Mouse (Mus musculus): Measurements from ENCODE around the gene Tmem163.
A peak's percentile ranks its signal among the peaks of the same experiment; 100 is the strongest.

The Tmem163 gene

GRCm38 (mm10) chr1:127555822-127556485 lies 123.4 kb downstream of the Tmem163 start:
- DNase-seq: no peak

- no peak for DNase-seq
Measured at GRCm38 (mm10) chr1:127548078-127548477, 131.3 kb downstream of the Tmem163 start.

GRCm38 (mm10) chr1:127542756-127543155 lies 136.6 kb downstream of the Tmem163 start:
- DNase-seq: no peak

GRCm38 (mm10) chr1:127541931-127542330 lies 137.4 kb downstream of the Tmem163 start:
- DNase-seq: peak; percentile 64

GRCm38 (mm10) chr1:127541522-127541921 lies 137.8 kb downstream of the Tmem163 start:
- no peak for DNase-seq

GRCm38 (mm10) chr1:127537204-127538038 lies 141.9 kb downstream of the Tmem163 start:
- DNase-seq: peak; percentile 22

GRCm38 (mm10) chr1:127536448-127536847 lies 142.9 kb downstream of the Tmem163 start:
- DNase-seq: no peak

- DNase-seq: no peak
Measured at GRCm38 (mm10) chr1:127531723-127532122, 147.6 kb downstream of the Tmem163 start.

- peak; percentile 31 for DNase-seq
Measured at GRCm38 (mm10) chr1:127530849-127531580, 148.3 kb downstream of the Tmem163 start.

- DNase-seq: no peak
Measured at GRCm38 (mm10) chr1:127523364-127523763, 156.0 kb downstream of the Tmem163 start.

- no peak for DNase-seq
Measured at GRCm38 (mm10) chr1:127514888-127515287, 164.5 kb downstream of the Tmem163 start.

GRCm38 (mm10) chr1:127514479-127514878 lies 164.9 kb downstream of the Tmem163 start:
- DNase-seq: no peak

GRCm38 (mm10) chr1:127513664-127514063 lies 165.7 kb downstream of the Tmem163 start:
- DNase-seq: no peak

- DNase-seq: no peak
Measured at GRCm38 (mm10) chr1:127513140-127513539, 166.2 kb downstream of the Tmem163 start.

GRCm38 (mm10) chr1:127512709-127513108 lies 166.6 kb downstream of the Tmem163 start:
- DNase-seq: no peak

GRCm38 (mm10) chr1:127511362-127511761 lies 168.0 kb downstream of the Tmem163 start:
- DNase-seq: no peak

- DNase-seq: no peak
Measured at GRCm38 (mm10) chr1:127508921-127509320, 170.4 kb downstream of the Tmem163 start.

- DNase-seq: no peak
Measured at GRCm38 (mm10) chr1:127508067-127508739, 171.1 kb downstream of the Tmem163 start.

- no peak for DNase-seq
Measured at GRCm38 (mm10) chr1:127507042-127507650, 172.2 kb downstream of the Tmem163 start.

- DNase-seq: no peak
Measured at GRCm38 (mm10) chr1:127500701-127501100, 178.6 kb downstream of the Tmem163 start.

GRCm38 (mm10) chr1:127500219-127500618 lies 179.1 kb downstream of the Tmem163 start:
- DNase-seq: peak; percentile 77

- no peak for DNase-seq
Measured at GRCm38 (mm10) chr1:127498746-127499145, 180.6 kb downstream of the Tmem163 start.

Data from layer of hippocampus, adult 9-11 months (tissue).